Mouse (Mus musculus) lung, postnatal 0 days (tissue): Measurements from ENCODE around the gene Dppa5a. TPM values are rescaled to one million over a fixed set of nuclear protein-coding genes. Genes with fewer than 3 reads are reported as not detected.

ENCODE experiments used
- ATAC-seq: fragments of 200-750 bp; cut with Nextera tagmentation; 2 replicates; pipeline ENCODE4 v1.8.0; 2017; ENCODE audit warnings: moderate library complexity
- DNase-seq: peaks from one replicate; pipeline ENCODE4 v3.0.0-alpha.2; 2016; ENCODE audit warnings: low spot score
- H3K27ac ChIP-seq: fragments of 300-500 bp; sonication (generic); 2 replicates; pipeline ENCODE4 v1.5.1; 2014; ENCODE audit warnings: antibody characterized with exemption, mild to moderate bottlenecking, low read length, mixed read lengths
- H3K27me3 ChIP-seq: fragments of 300-500 bp; sonication (generic); replicated peaks from 2 replicates; pipeline ENCODE4 v1.6.1; 2014; ENCODE audit warnings: low read length, mixed read lengths; ENCODE audit not compliant: insufficient read depth
- H3K36me3 ChIP-seq: fragments of 300-500 bp; sonication (generic); 2 replicates; pipeline ENCODE4 v1.6.1; 2014; ENCODE audit warnings: low read length, mixed read lengths; ENCODE audit not compliant: insufficient read depth
- H3K4me1 ChIP-seq: fragments of 300-500 bp; sonication (generic); 2 replicates; pipeline ENCODE4 v1.6.1; 2014; ENCODE audit warnings: antibody characterized with exemption, low read depth, low read length, mixed read lengths; ENCODE audit not compliant: insufficient read depth
- H3K4me2 ChIP-seq: fragments of 300-500 bp; sonication (generic); replicated peaks from 2 replicates; pipeline ENCODE4 v1.6.1; 2014; ENCODE audit warnings: low read depth, mild to moderate bottlenecking, low read length, moderate library complexity, mixed read lengths
- H3K4me3 ChIP-seq: fragments of 300-500 bp; sonication (generic); 2 replicates; pipeline ENCODE4 v1.5.1; 2014; ENCODE audit warnings: low read depth, low read length
- H3K9ac ChIP-seq: fragments of 300-500 bp; sonication (generic); replicated peaks from 2 replicates; pipeline ENCODE4 v1.6.1; 2014; ENCODE audit warnings: low read depth, mild to moderate bottlenecking
- H3K9me3 ChIP-seq: fragments of 300-500 bp; sonication (generic); 2 replicates; pipeline ENCODE4 v1.6.1; 2016; ENCODE audit warnings: low read length, mixed read lengths
- CTCF ChIP-seq: IDR thresholded peaks from 2 replicates; pipeline ENCODE4 v1.5.1; 2016; ENCODE audit warnings: antibody characterized with exemption, mild to moderate bottlenecking
- EP300 ChIP-seq: IDR thresholded peaks from 2 replicates; pipeline ENCODE4 v1.6.1; 2016; ENCODE audit warnings: antibody characterized with exemption, mild to moderate bottlenecking, control low read depth
- WGBS: fragments of 180-500 bp; shearing (Covaris S2); extraction: QIAGEN DNeasy Blood & Tissue Kit; methylation state at CpG from one replicate; pipeline ENCODE4 v1.1.7; 2014; 5-methylcytosine and 5-hydroxymethylcytosine counted together
- polyA plus RNA-seq: library from polyadenylated mRNA; unstranded; fragments of >200 nt; fragmentation: Nextera tagmentation; extraction: Ambion mirVana; gene quantifications from 2 replicates; pipeline ENCODE4 v1.2.1, GENCODE M21; 2015

The Dppa5a gene
- polyA plus RNA-seq, 1 experiment from 2014 or later = 0.81 TPM

- Histone ChIP-seq H3K27me3 (no peaks in the 10 kb centered on the region), H3K27ac (no peak overlapping the region), H3K36me3 (no peaks in the 10 kb centered on the region), H3K4me3 (no peak overlapping the region), H3K4me1 (no peaks in the 10 kb centered on the region), H3K9me3 (no peaks in the 10 kb centered on the region), H3K4me2 (no peak overlapping the region), H3K9ac (no peak overlapping the region)
- ATAC-seq (no peak), DNase-seq (no peak)
- WGBS = 88% methylated on average over 7 of the region's 7 CpGs
- TF ChIP-seq CTCF (no peak), EP300 (no peak)
Measured at GRCm38 (mm10) chr9:78369786-78370185, 1.8 kb upstream of the Dppa5a start.

GRCm38 (mm10) chr9:78369349-78369748 is 1.4 kb upstream of the Dppa5a start:
- ATAC-seq (no peak), DNase-seq (no peak)
- Histone ChIP-seq H3K4me2 (no peak overlapping the region), H3K4me3 (no peak overlapping the region), H3K9ac (no peak overlapping the region), H3K4me1 (no peaks in the 10 kb centered on the region), H3K27me3 (no peaks in the 10 kb centered on the region), H3K36me3 (no peaks in the 10 kb centered on the region), H3K9me3 (no peaks in the 10 kb centered on the region), H3K27ac (no peak overlapping the region)
- no peak for TF ChIP-seq CTCF
- TF ChIP-seq EP300 = no peak
- 86% methylated on average over 2 of the region's 2 CpGs for WGBS

GRCm38 (mm10) chr9:78368671-78369293 is 805 bp upstream of the Dppa5a start:
- no peaks in the 10 kb centered on the region for H3K9me3 ChIP-seq
- no peaks in the 10 kb centered on the region for H3K27me3 ChIP-seq
- 69% methylated on average over 3 of the region's 3 CpGs for WGBS
- no peak overlapping the region for H3K4me3 ChIP-seq
- H3K27ac ChIP-seq = no peak overlapping the region
- H3K9ac ChIP-seq = no peak overlapping the region
- DNase-seq = no peak
- H3K4me1 ChIP-seq = no peaks in the 10 kb centered on the region
- ATAC-seq = no peak
- H3K36me3 ChIP-seq = no peaks in the 10 kb centered on the region
- TF ChIP-seq CTCF = no peak
- TF ChIP-seq EP300 = no peak
- no peak overlapping the region for H3K4me2 ChIP-seq

GRCm38 (mm10) chr9:78365850-78366544 is 2.0 kb downstream of the Dppa5a start:
- Histone ChIP-seq H3K9me3 (no peaks in the 10 kb centered on the region), H3K4me1 (no peaks in the 10 kb centered on the region), H3K36me3 (no peaks in the 10 kb centered on the region), H3K4me3 (no peak overlapping the region), H3K27me3 (no peaks in the 10 kb centered on the region), H3K9ac (no peak overlapping the region), H3K27ac (no peak overlapping the region), H3K4me2 (no peak overlapping the region)
- TF ChIP-seq EP300 (no peak), CTCF (no peak)
- ATAC-seq (no peak), DNase-seq (no peak)
- 61% methylated on average over 13 of the region's 13 CpGs for WGBS

- Histone ChIP-seq H3K4me2 (no peak overlapping the region), H3K4me3 (no peak overlapping the region), H3K9ac (no peak overlapping the region), H3K27me3 (no peaks in the 10 kb centered on the region), H3K9me3 (no peaks in the 10 kb centered on the region), H3K27ac (no peak overlapping the region), H3K4me1 (no peaks in the 10 kb centered on the region), H3K36me3 (no peaks in the 10 kb centered on the region)
- TF ChIP-seq CTCF (no peak), EP300 (no peak)
- no peak for ATAC-seq
- 89% methylated on average over 6 of the region's 6 CpGs for WGBS
- no peak for DNase-seq
Measured at GRCm38 (mm10) chr9:78364701-78365100, 3.3 kb downstream of the Dppa5a start.

GRCm38 (mm10) chr9:78363374-78363773 is 4.6 kb downstream of the Dppa5a start:
- no peak overlapping the region for H3K4me2 ChIP-seq
- no peaks in the 10 kb centered on the region for H3K36me3 ChIP-seq
- no peak overlapping the region for H3K27ac ChIP-seq
- no peak overlapping the region for H3K4me3 ChIP-seq
- 48% methylated on average over 6 of the region's 6 CpGs for WGBS
- TF ChIP-seq CTCF = no peak
- peak; percentile 66 for TF ChIP-seq EP300
- ATAC-seq (peak; percentile 50), DNase-seq (peak; percentile 21)
- no peaks in the 10 kb centered on the region for H3K4me1 ChIP-seq
- no peaks in the 10 kb centered on the region for H3K27me3 ChIP-seq
- no peaks in the 10 kb centered on the region for H3K9me3 ChIP-seq
- no peak overlapping the region for H3K9ac ChIP-seq
